Mouse (Mus musculus) thymus, adult 18-20 months (tissue): ENCODE results near the gene Mdga1.

Experiments used
- DNase-seq, 2 experiments: peaks; one replicate each; pipeline ENCODE4 v3.0.0; 2022; ENCODE audit warnings: mixed read lengths in 2 of 2

The Mdga1 gene

DNA sequence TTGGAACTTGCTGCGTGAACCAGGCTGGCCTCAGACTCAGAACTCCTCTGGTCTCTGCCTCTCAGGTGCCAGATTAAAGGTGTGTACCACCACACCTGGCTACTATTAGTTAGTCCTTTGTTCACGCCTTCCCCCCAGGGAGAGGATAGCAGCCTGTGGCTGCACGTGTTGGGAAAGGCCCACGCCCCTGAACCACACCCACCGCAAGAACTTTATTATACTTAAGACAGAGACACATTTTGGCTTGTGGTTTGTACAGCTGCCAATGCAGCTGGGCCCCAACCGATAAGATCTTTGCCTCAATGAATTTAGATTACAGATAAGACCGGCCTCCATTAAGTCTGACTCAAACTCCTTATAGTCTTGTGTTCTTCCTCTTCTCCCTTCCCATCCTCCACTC is 10.0 kb upstream of the Mdga1 start:
- peak; percentile 13 to 39 for DNase-seq

- DNase-seq = no peak
These were observed 9.1 kb upstream of the Mdga1 start for GRCm38 (mm10) chr17:29979020-29979419.

GRCm38 (mm10) chr17:29975731-29976130 is 5.8 kb upstream of the Mdga1 start:
- DNase-seq = peak; percentile 40 to 46

- peak in 1 of 2 experiments; percentile 29 for DNase-seq
These were observed 3.3 kb upstream of the Mdga1 start for GRCm38 (mm10) chr17:29973226-29973625.

- DNase-seq = no peak
These were observed 2.0 kb upstream of the Mdga1 start for GRCm38 (mm10) chr17:29971761-29972432.

DNA sequence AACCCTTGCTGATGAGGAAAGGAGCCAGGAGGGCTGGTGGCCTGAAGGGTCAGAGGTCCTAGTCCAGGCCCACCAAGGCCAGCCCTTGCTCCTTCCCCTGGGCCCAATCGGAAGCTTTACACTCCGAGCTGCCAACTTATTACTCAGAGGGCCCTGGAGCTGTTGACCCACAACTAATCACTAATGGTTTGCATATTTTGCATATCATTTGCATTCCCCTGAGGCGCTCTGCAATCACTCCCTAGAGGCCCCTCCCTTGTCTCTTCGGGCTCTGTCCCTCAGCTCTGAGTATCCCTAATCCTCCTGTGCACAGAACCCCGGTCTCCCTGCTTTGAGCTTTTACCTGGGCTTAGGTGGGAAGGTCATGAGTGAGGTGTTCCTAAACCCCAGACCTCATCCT is 4.4 kb downstream of the Mdga1 start:
- no peak for DNase-seq

GRCm38 (mm10) chr17:29963730-29964259 is 6.1 kb downstream of the Mdga1 start:
- DNase-seq = no peak

GRCm38 (mm10) chr17:29955880-29956279 is 14.0 kb downstream of the Mdga1 start:
- DNase-seq = no peak

- DNase-seq = no peak
These were observed 15.6 kb downstream of the Mdga1 start for GRCm38 (mm10) chr17:29954316-29954715.

GRCm38 (mm10) chr17:29951100-29951499 is 18.8 kb downstream of the Mdga1 start:
- peak; percentile 18 to 32 for DNase-seq

- DNase-seq = no peak
These were observed 19.3 kb downstream of the Mdga1 start for GRCm38 (mm10) chr17:29950574-29950973.

DNA sequence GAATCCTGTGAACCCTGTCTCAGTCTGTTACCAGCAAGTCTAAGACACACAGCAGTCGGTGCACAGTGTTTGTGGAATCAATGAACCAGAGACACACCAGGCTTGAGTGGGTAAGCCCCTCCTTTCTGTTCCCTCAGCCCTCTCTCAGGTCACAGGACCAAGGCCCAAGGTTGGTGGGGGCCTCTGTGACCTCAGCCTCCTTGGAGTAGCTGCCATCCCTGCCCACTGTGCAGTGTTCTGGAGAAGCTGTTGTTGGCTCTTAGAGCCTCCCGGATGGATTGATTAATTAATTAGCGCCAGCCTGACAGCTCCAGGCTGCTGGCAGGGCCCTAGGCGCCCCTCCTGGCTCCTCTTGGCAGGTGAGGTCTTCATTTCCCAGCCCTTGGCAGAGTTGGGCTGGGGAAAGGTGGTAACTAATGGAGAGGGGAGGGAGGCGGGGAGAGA is 22.6 kb downstream of the Mdga1 start:
- no peak for DNase-seq

DNA sequence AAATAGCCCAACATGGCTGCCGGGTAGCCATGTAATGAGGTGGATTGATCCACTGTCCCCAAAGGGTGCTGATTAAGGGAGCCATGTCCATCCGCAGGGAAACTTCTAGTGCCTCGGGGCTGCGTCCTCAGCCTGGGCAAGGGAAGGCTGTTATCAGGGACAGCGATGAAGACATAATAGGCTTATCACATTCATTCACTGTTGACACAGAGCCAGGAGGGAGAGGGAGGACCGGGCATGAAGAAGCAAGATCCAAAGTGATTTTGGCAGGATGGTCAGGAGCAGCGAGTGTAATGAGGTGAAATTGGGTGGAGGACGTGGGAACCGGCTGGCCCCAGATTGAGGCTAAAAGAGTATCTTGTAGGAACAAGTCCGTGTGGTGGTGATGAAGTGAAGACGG is 25.5 kb downstream of the Mdga1 start:
- no peak for DNase-seq

- no peak for DNase-seq
These were observed 30.9 kb downstream of the Mdga1 start for GRCm38 (mm10) chr17:29939011-29939410.

GRCm38 (mm10) chr17:29937350-29937781 is 32.5 kb downstream of the Mdga1 start:
- DNase-seq = no peak

DNA sequence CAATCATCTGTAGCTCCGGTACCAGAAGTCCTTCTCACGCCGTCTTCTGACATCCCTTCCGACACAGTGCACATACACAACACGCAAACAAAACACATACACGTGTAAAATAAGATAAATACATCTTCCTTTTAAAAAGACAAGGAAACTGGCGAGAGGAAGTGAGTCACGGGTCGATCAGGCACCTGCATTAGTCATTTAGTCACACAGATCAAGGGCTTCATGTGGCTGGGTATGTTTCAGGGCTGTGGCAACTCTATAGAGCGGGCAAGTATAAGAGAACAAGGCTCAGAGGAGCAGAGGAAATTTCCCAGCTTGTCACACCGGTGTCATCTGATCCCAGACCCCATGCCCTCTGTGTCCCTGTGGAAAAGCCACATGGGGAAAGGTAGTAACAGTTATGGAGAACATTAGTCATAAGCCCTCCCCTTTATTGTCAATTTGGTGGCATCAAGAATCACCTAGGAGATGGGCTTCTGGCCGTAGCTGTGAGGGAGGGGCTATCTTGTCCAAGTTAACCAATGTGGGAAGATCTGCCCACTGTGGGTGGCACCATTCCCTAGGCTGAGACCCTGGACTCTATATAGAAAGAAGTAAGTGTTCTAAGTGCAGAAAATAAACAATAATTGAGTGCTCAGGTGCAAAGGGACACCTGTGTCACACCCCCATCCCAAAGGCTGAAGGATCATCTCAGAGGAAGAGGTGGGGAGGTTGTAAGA is 35.6 kb downstream of the Mdga1 start:
- DNase-seq = no peak

GRCm38 (mm10) chr17:29932753-29933152 is 37.1 kb downstream of the Mdga1 start:
- no peak for DNase-seq

DNA sequence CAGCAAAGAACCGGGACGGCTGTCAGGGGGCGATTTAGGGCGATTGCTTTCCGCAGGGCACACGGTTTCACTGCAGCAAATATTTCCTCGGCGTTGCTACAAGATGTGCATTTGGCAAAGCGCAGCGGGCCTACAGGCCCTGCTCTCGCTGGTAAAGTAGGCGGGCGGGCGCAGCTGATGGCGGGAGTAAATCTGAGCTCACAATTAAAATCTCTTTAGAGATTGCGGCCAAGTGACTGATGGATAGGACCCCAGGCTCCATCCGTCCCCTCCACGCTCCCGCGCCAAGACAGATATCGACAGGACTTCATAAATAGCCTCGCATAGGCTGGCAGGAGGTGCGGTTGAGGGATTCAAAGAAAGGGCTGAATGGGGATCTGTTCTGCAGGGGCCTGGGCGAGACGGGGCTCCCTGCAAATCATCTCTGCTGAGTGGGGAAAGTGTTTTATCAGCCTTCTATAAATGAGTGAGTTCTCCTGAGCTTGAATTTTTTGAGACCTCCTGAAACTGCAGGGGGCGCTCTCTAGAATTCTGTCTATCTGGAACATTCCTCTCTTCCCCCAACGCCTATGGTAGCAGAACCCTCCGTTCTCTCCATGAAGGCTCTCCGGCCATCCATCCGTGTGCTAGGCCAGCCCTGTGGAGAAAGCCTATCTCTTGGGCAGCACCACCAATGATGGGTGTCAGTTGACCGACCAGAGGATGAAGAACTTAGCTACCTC is 38.5 kb downstream of the Mdga1 start:
- DNase-seq = no peak

DNA sequence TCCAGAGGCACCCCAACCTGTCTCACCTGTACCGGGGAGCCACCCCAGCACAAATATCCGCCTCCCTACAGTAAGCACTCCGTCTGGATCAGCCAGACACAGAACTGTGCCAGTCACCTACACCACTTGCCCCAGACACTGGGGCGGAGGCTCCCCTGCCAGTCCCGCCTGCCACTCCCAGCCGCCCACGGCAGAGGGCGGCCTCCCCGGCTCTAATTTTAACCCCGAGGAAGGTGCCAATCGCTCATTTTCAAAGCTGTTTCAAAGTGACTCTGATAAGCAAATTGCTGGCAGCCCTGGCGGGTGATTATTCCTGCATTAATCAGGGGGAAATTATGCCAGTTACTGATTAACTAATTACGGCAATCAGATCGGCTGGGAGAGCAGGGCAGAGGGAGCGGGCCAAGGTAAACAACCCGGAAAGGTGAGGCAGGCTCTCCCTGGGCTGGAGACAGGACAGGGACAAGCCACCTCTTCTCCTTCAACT is 41.1 kb downstream of the Mdga1 start:
- DNase-seq = no peak

DNA sequence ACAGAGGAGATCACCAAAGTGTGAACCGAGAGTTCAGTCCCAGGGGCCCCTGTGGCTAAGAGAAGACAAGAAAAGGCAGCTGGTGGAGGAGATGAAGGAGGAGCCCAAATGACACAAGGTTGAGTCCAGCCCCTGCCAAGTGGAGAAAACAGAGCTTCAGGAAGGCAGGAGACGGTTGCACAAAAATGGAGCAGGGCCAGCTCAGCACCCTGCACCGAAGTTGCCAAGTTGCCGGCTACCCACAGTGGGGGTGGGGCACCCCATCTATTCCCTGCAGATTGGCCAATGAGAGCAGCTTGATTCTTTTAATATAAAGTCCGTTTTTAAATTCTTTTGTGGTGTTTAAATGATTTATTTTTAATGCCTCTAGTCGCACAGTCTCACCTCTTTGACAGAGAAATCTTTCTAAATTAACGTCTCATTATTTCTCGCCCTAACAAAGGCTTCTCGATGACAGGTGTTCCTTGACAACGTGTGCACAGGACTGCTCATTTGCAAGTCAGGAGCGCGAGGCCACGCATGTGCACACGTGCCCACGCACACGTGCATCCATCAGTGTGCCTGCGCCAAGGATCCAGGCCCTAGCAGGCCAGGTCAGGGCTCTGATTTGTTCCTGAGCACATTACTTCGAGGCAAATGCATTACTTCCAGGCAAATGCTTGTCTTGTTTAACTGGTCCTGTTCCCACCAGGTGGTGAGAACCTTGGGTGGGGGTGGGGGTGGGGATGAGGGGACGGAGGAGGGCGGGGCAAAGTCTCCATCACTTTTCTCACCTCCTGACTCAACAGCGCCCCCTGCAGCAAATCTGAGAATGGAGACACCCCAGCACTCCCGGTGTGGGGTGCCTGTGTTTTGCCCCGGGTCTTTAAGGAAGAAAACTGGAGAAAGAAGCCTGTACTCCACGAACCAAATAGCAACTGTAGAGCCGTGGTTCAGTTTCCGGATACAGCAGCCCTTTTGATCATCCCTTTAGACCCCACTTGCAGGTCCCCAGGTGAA is 44.0 kb downstream of the Mdga1 start:
- DNase-seq = no peak

DNA sequence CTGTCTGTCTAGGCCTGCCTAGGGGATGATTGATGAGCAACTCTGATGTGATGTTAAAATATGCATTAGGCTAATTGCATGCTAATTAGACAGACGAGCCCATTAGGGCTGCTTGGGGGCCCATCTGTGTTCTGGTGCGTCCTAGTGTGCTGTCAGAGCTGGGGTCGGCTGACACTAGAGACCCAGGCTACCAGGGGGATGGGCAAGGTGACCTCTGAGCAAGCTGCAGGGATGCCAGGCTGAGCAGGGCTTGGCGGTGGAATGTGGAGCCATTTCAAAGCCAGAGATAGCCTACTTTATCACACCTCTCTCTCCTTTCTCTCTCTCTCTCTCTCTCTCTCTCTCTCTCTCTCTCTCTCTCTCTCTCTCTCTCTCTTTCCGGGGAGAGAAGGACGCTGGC is 49.8 kb downstream of the Mdga1 start:
- DNase-seq = no peak

- DNase-seq = no peak
These were observed 50.4 kb downstream of the Mdga1 start for GRCm38 (mm10) chr17:29919552-29919920.
